Mouse (Mus musculus) CH12F3 (cell line): ENCODE measurements around the gene Thbs3.

Experiments used
- in situ Hi-C: fragments of 300-500 bp; cut with MboI; formaldehyde crosslinking; loops from 2 replicates; pipeline ENCODE4 v1.14.3; 2020; ENCODE audit warnings: low sequenced_read_pairs

Gene Thbs3

DNA sequence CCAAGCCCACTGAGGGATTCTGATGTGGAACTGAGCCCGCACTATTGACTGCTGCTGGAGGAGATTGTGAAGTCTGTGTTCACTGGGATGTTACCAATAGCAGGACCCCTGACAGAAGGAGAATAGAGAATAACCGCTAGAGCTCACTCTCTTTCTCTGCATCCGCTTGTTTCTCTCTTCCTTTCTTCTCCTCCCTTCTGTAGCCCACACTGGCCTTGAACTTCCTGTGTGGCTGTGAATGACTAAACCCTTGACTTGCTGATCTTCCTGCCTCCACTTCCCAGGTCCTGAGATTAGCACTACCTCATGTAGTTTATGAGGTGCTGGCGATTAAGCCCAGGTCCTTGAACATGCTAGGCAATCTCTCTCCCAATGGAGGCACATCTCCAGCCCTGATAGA, 32.5 kb downstream of the Thbs3 start:
- in situ Hi-C loops = loop anchor here (5.0 kb wide), 1 partner anchor 35 kb away; the partner anchor contains the start of gene Efna1

DNA sequence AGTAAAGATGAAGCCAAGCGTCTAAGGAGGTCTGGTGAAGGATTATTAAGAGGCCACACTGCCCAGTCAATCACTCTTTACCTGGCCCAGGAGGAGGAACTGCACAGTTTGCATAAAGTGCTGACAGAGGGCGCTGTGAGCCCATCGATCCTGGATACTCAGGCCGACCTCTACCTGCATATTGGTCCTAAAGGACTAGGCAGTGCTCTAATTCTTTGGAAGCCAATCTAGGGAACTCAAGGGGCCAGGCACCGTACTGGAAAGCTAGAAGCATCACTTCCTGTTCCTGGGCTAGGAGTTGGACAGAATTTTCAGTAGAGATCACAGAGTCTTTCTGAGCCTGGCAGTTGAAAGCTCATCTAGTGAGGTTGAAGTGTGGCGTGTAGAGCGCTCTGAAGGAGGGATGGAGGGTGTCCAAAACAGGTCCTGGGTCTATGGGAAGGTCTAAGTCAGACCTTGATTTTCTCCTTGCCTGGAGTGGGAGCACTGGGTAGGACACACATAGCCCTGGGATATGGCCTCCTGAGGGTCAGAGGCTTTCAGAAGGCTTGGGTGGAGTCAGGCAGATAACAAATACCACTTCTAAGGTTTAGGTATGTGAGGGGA, 35.6 kb downstream of the Thbs3 start:
- in situ Hi-C loops = no loop called here

DNA sequence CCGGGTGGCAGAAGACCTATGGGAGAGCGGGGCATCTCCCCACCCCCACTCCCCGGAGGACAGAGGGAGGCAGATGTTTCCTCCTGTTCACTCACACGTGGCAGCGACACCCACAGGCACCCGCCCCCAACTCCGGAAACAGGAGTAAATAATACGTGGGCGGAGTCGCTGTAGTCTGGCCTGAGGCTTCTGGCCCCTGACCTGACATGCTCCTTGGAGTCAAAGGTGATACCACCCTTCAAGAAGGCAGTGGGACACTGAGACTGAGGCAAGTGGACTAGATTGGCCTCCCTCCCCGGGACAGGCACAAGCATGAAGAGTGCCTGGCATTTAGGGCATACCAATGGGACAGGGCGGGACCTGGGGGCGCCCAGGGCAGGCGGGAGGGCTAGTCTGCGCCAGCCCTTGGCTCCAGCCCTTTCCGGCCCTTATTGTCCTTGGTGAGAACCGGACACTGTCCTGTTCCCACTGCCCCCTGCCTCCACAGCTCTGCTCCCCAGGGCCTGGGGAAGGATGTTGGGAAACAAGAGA, 36.5 kb downstream of the Thbs3 start:
- in situ Hi-C loops = no loop called here

DNA sequence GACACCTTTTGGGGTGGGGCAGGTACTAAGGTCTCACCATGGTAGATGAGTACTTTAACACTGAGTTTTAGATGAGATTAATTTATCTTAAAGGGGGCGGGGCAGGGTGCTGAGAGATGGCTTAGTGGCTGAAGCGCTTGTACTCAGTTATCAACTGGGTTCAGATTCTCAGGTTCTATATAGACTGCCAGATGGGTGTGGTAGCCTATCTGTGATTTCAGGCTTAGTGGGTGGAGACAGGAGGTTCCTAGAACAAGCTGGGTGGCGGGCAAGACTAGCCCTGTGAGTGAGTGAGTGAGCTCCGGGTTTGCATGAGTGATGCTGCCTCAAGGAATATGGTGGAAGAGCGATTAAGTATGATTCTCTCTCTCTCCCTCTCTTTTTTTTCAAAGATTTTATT, 40.0 kb downstream of the Thbs3 start:
- in situ Hi-C loops = no loop called here

DNA sequence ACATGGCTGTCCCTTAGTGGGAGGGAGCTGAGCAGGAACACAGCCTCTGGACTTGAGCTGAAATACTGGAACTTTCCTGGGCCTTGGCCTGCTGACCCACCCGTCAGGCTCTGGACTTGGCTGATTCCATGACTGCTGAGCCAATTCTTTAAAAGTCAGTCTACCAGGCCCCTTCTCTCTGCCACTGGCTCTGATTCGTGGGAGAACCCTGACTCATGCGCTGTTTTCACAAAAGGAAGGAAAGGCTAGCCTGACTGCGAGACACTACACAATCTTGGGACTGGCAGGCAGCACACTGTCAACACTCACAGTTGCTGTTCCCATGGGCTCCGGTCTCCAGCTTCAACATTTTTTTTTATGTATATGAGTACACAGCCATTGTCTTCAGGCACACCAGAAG, 41.2 kb downstream of the Thbs3 start:
- in situ Hi-C loops = no loop called here

DNA sequence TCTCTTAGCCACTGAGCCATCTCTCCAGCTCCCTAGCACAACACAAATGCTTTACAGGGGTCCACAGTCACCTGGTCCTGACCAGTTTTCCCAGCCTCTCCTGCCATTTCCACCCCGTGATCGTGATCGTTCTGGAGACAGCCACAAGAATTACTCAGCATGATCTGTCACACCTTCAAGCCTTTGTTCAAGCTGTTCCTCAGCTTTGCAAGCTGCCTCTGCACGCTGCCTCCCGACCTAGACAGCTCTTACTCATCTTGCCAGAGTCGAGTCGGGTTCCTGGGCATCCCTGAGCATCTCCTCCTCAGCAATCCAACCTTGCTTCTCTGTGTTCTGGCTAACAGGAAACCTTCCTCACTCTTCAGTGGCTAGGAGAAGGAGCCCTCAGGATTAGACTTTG, 44.1 kb downstream of the Thbs3 start, which contains the start of gene Dpm3:
Dpm3 (plus strand) TSS at position 283 of the 400 bp plus-strand sequence.
- in situ Hi-C loops = no loop called here

DNA sequence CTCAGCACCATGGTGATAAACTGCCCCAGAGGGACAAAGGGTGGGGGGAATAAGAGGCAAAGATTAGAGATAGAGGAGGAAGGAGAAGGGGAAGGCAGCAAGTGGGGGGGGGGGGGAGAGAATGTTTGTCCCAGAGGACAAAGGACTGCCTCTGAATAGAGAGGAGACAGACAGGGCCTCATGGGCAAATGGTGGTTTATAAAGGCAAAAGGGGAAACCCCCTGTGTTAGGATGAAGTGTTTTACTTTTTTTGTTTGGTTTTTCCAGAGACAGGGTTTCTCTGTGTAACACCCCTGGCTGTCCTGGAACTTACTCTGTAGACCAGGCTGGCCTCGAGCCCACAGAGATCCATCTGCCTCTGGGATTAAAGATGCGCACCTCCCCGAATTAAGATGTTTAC, 45.2 kb downstream of the Thbs3 start:
- in situ Hi-C loops = no loop called here

DNA sequence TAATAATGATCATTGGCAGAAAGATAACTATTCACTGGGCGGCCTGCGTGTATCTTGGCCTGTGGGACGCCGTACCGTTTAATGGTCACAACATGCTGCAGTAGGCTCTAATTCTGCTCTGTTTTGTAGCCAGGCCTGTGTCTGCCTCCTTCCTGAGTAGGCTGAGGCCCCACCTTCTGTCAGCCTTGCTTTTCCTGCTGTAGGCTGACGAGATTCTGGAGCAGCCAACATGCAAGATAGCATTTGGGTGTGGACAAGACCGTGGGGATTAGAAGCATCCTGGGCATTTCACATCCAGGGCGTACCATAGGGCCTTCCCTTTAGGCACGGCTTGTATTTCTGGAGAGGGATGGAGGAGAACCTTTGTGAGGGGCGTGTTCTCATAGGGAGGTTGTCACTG, 47.4 kb downstream of the Thbs3 start:
- in situ Hi-C loops = no loop called here

DNA sequence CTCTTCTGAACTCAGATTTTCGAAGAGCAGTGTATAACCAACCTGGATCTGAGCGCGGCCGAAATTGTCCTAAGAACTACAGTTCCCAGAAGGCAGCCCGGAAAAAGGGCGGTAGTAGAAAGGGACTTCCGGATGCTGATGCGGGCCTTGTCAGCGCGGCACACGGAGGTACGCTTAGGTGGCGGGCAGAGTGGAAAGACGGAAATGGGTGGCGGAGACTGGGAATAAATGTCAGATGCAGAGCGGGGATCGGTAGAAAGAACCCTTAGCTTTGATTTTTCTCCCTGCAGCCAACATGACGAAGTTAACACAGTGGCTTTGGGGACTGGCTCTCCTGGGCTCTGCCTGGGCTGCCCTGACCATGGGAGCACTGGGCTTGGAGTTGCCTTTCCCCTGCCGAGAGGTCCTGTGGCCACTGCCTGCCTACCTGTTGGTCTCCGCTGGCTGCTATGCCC, 51.5 kb downstream of the Thbs3 start:
- in situ Hi-C loops = no loop called here

DNA sequence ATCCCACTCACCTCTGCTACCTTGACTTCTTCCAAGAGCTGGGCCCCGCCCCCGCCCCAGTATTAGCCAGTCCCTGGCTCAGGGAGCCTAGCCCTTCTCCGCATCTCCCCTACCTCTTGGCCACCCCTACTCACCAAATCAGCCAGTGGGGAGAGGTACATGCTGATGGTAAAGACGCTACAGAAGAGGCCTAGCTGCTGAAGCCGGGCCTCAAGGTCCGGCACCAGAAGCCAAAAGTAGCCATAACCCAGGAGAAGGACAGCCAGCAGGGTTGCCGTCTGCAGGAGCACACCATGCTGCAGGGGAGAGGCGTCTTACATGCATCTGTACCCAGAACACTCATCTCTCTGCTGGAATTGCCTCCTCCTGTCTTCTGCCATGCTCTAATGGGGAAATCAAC, 53.9 kb downstream of the Thbs3 start:
- in situ Hi-C loops = no loop called here

DNA sequence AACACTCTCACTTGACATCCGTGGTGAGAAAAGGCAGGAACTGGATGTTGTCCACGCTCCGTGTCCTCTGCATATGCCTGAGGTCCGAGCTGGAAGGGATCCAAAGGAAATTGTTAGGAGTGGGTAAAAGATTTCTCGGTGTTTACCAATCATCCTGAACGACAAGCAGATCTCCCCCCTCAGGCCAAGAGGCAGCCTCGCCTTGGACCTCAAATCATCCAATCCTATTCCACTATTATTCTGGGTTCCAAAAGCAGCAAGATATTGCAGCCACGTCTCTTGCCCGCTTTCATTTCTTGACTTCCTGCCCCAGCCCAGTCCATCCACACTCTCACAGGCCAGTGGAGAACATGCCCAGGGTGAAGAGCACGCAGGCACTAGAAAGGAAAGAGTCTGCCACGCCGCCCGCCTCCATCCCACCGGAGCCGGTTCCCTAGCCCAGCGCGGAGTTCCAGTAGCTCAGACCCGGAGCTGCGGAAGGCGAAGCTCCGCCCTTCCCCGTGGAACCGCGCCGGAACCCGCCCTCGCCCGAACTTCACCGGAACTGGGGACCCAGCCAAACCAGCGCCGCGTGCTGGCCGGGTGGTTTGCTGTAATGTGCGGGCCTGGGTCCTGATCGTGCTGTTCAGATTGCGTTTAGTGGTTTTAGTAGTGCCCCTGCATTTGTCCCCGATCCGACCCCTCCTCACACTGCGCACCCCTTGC, 55.2 kb downstream of the Thbs3 start, which contains the start of gene Slc50a1:
Slc50a1 (minus strand) TSS at position 520 of the 705 bp plus-strand sequence.
- in situ Hi-C loops = no loop called here

DNA sequence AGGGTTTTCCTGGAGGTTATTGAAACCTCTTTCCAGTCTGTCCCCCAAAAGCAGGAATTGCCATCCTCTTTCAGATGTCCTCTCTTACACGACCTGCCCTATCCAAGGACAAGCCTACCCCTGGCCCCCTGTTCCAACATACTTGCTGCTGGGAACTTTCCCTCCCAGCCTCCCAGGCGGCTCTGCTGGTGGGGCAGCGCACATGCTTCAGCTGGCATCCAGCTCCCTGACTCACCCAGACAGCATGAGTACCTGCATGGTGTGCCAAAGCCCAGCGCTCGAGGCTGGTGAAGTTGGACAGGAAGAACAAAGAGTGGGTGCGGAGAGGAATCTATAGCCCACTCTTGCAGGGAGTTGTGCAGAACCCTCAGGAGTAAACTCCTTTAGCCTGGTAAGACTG, 55.9 kb downstream of the Thbs3 start:
- in situ Hi-C loops = no loop called here

DNA sequence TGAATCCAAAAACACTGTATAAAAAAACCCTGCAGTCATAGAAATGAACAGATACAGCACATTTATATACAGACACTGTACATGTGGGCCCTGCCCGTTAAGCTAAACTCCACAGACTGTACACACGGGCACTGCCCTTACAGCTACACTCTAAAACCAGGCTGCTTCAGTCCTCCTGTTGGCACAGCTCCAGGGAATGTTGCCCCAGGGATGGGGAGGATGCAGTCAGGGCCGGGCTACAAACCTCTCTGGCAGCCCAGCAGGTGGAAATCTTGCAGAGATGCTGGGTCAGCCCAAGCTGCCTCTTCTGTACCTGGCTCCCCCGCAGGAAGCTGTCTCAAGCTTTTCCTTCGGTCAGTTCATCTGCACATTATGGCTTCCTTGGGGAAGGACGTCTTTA, 56.8 kb downstream of the Thbs3 start:
- in situ Hi-C loops = no loop called here

DNA sequence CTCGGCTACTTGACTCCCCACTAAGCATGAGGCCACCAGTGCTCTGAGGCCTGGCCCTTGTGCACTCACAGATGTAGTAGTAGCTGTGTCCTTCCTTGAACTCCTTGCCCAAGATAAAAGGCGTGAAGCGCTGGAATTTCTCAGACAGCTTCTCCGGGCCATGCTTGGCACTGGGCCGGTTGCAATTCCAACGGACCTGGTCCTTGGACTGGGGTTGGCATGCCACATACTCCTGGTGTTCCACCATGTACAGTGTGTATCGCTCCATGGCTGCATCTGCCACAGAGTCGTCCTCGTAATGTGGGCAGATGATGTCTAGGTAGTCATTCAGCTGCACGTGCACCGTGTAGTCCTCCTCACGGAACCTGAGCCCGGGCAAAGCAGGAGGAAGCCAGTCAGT, 61.1 kb downstream of the Thbs3 start:
- in situ Hi-C loops = no loop called here
